Mouse (Mus musculus): ENCODE measurements around the gene 1700092M07Rik.
"Not testable (repeated sequence)": the region's sequence is repeated elsewhere in the genome, so short reads cannot be mapped to it uniquely, and the experiment has no call there.

The 1700092M07Rik gene

GRCm38 (mm10) chr19:8713997-8714652 is 26.4 kb upstream of the 1700092M07Rik start:
- peaks cover 74% of the 10 kb centered on the region for H3K4me1 ChIP-seq (replicated peaks; ENCODE audit: low read depth, low read length)
- H3K4me3 ChIP-seq (replicated peaks; ENCODE audit: low read length), result peak overlapping the region; percentile 95
- TF ChIP-seq NANOG (IDR thresholded peaks at IDR 0.05; ENCODE audit: borderline replicate concordance, low read length) (no peak), CTCF (conservative IDR thresholded peaks at IDR 0.05; ENCODE audit: low read length) (no peak), POU5F1 (IDR thresholded peaks at IDR 0.05; ENCODE audit: borderline replicate concordance, low read length) (no peak)
- peaks cover 37% of the 10 kb centered on the region for H3K36me3 ChIP-seq (ENCODE audit: insufficient read depth, low read length)
- peaks cover 15% of the 10 kb centered on the region; the same call in 1 of the 2 replicates for H3K9me3 ChIP-seq (ENCODE audit: low read length)
- no peaks in the 10 kb centered on the region for H3K27me3 ChIP-seq (ENCODE audit: insufficient read depth, low read length)

GRCm38 (mm10) chr19:8714653-8715481 is 25.7 kb upstream of the 1700092M07Rik start:
- no peak for TF ChIP-seq POU5F1 (IDR thresholded peaks at IDR 0.05; ENCODE audit: borderline replicate concordance, low read length)
- no peak for TF ChIP-seq NANOG (IDR thresholded peaks at IDR 0.05; ENCODE audit: borderline replicate concordance, low read length)
- TF ChIP-seq CTCF (conservative IDR thresholded peaks at IDR 0.05; ENCODE audit: low read length), result no peak; the same call in 1 of the 2 replicates
- Histone ChIP-seq H3K36me3 (ENCODE audit: insufficient read depth, low read length) (peaks cover 32% of the 10 kb centered on the region), H3K4me3 (replicated peaks; ENCODE audit: low read length) (peak overlapping the region; percentile 95)

GRCm38 (mm10) chr19:8715868-8716766 is 24.4 kb upstream of the 1700092M07Rik start:
- Histone ChIP-seq H3K36me3 (ENCODE audit: insufficient read depth, low read length) (peaks cover 27% of the 10 kb centered on the region), H3K9me3 (ENCODE audit: low read length) (peaks cover 8% of the 10 kb centered on the region; the same call in 1 of the 2 replicates), H3K4me3 (replicated peaks; ENCODE audit: low read length) (peak overlapping the region; percentile 95), H3K27me3 (ENCODE audit: insufficient read depth, low read length) (no peaks in the 10 kb centered on the region), H3K4me1 (replicated peaks; ENCODE audit: low read depth, low read length) (peaks cover 70% of the 10 kb centered on the region)
- TF ChIP-seq CTCF (conservative IDR thresholded peaks at IDR 0.05; ENCODE audit: low read length) (no peak), NANOG (IDR thresholded peaks at IDR 0.05; ENCODE audit: borderline replicate concordance, low read length) (no peak), POU5F1 (IDR thresholded peaks at IDR 0.05; ENCODE audit: borderline replicate concordance, low read length) (no peak)

More at GRCm38 (mm10) chr19:8714653-8715481, 25.7 kb upstream of the 1700092M07Rik start:
- H3K9me3 ChIP-seq (ENCODE audit: low read length), result peaks cover 14% of the 10 kb centered on the region; the same call in 1 of the 2 replicates
- H3K27me3 ChIP-seq (ENCODE audit: insufficient read depth, low read length), result no peaks in the 10 kb centered on the region
- peaks cover 70% of the 10 kb centered on the region for H3K4me1 ChIP-seq (replicated peaks; ENCODE audit: low read depth, low read length)

- Histone ChIP-seq H3K36me3 (ENCODE audit: insufficient read depth, low read length) (peaks cover 19% of the 10 kb centered on the region), H3K4me3 (replicated peaks; ENCODE audit: low read length) (peak overlapping the region; percentile 32; the same call in 1 of the 2 replicates), H3K4me1 (replicated peaks; ENCODE audit: low read depth, low read length) (peaks cover 69% of the 10 kb centered on the region), H3K27me3 (ENCODE audit: insufficient read depth, low read length) (no peaks in the 10 kb centered on the region), H3K9me3 (ENCODE audit: low read length) (peaks cover 2% of the 10 kb centered on the region; the same call in 1 of the 2 replicates)
- TF ChIP-seq POU5F1 (IDR thresholded peaks at IDR 0.05; ENCODE audit: borderline replicate concordance, low read length) (no peak), CTCF (conservative IDR thresholded peaks at IDR 0.05; ENCODE audit: low read length) (no peak), NANOG (IDR thresholded peaks at IDR 0.05; ENCODE audit: borderline replicate concordance, low read length) (no peak)
Observed at GRCm38 (mm10) chr19:8716767-8717475, 23.6 kb upstream of the 1700092M07Rik start.

GRCm38 (mm10) chr19:8718357-8718756 is 22.2 kb upstream of the 1700092M07Rik start:
- Histone ChIP-seq H3K27me3 (ENCODE audit: insufficient read depth, low read length) (no peaks in the 10 kb centered on the region), H3K36me3 (ENCODE audit: insufficient read depth, low read length) (peaks cover 10% of the 10 kb centered on the region; the same call in 1 of the 2 replicates), H3K4me1 (replicated peaks; ENCODE audit: low read depth, low read length) (peaks cover 70% of the 10 kb centered on the region), H3K4me3 (replicated peaks; ENCODE audit: low read length) (no peak overlapping the region), H3K9me3 (ENCODE audit: low read length) (no peaks in the 10 kb centered on the region)
- TF ChIP-seq NANOG (IDR thresholded peaks at IDR 0.05; ENCODE audit: borderline replicate concordance, low read length) (no peak), CTCF (conservative IDR thresholded peaks at IDR 0.05; ENCODE audit: low read length) (peak; percentile 88), POU5F1 (IDR thresholded peaks at IDR 0.05; ENCODE audit: borderline replicate concordance, low read length) (no peak)

GRCm38 (mm10) chr19:8719037-8719436 is 21.5 kb upstream of the 1700092M07Rik start:
- Histone ChIP-seq H3K4me1 (replicated peaks; ENCODE audit: low read depth, low read length) (peaks cover 68% of the 10 kb centered on the region), H3K36me3 (ENCODE audit: insufficient read depth, low read length) (peaks cover 15% of the 10 kb centered on the region)
- H3K27me3 ChIP-seq (ENCODE audit: insufficient read depth, low read length); H3K4me3 ChIP-seq (replicated peaks; ENCODE audit: low read length); H3K9me3 ChIP-seq (ENCODE audit: low read length): not testable (repeated sequence)

GRCm38 (mm10) chr19:8721378-8721777 is 19.1 kb upstream of the 1700092M07Rik start:
- TF ChIP-seq CTCF (conservative IDR thresholded peaks at IDR 0.05; ENCODE audit: low read length) (no peak), POU5F1 (IDR thresholded peaks at IDR 0.05; ENCODE audit: borderline replicate concordance, low read length) (no peak), NANOG (IDR thresholded peaks at IDR 0.05; ENCODE audit: borderline replicate concordance, low read length) (no peak)
- Histone ChIP-seq H3K9me3 (ENCODE audit: low read length) (no peaks in the 10 kb centered on the region), H3K4me3 (replicated peaks; ENCODE audit: low read length) (peak overlapping the region; percentile 93), H3K36me3 (ENCODE audit: insufficient read depth, low read length) (peaks cover 39% of the 10 kb centered on the region), H3K4me1 (replicated peaks; ENCODE audit: low read depth, low read length) (peaks cover 50% of the 10 kb centered on the region), H3K27me3 (ENCODE audit: insufficient read depth, low read length) (no peaks in the 10 kb centered on the region)

All from E14TG2a.4 (cell line).